Mouse (Mus musculus) G1E (cell line): ENCODE results near the gene Ube2h. TPM values are rescaled to one million over a fixed set of nuclear protein-coding genes. Genes with fewer than 3 reads are reported as not detected.

Experiments used
- ATAC-seq: 2 replicates; pipeline ENCODE4 v1.8.0; 2016; ENCODE audit warnings: mild to moderate bottlenecking; ENCODE audit not compliant: insufficient number of reproducible peaks, poor library complexity, low FRiP score, severe bottlenecking; ENCODE audit errors: extremely low read depth
- DNase-seq: peaks from one replicate; pipeline ENCODE4 v3.0.0; 2012; ENCODE audit warnings: low spot score
- H3K27me3 ChIP-seq: 2 replicates; pipeline ENCODE4 v1.6.1; 2012; ENCODE audit warnings: mild to moderate bottlenecking, low read length, inconsistent platforms; ENCODE audit not compliant: insufficient read depth
- H3K36me3 ChIP-seq: replicated peaks from 2 replicates; pipeline ENCODE3; 2012; ENCODE audit warnings: mild to moderate bottlenecking, inconsistent platforms
- H3K4me1 ChIP-seq: 2 replicates; pipeline ENCODE4 v1.6.1; 2012; ENCODE audit warnings: low read depth, low read length, inconsistent platforms, mixed read lengths; ENCODE audit not compliant: insufficient read depth
- H3K4me3 ChIP-seq: 2 replicates; pipeline ENCODE4 v1.5.1; 2012; ENCODE audit warnings: low read depth, mild to moderate bottlenecking, inconsistent platforms, low read length, moderate library complexity, mixed read lengths
- H3K9me3 ChIP-seq: replicated peaks from 2 replicates; pipeline ENCODE4 v1.6.1; 2012; ENCODE audit warnings: inconsistent platforms
- CTCF ChIP-seq: IDR thresholded peaks from 2 replicates; pipeline ENCODE4 v1.5.1; 2012; ENCODE audit warnings: low read depth, low read length, inconsistent platforms, mixed read lengths
- GATA1 ChIP-seq: IDR thresholded peaks from 2 replicates; pipeline ENCODE4 v1.6.1; 2012; ENCODE audit warnings: borderline replicate concordance, low read length, inconsistent platforms, mixed read lengths
- GATA2 ChIP-seq: IDR thresholded peaks from 2 replicates; pipeline ENCODE4 v1.6.1; 2012; ENCODE audit warnings: low read depth, low read length, inconsistent platforms, borderline replicate concordance
- POLR2AphosphoS5 ChIP-seq: IDR thresholded peaks from 2 replicates; pipeline ENCODE4 v1.6.1; 2012; ENCODE audit warnings: low read depth, low read length, inconsistent platforms; ENCODE audit not compliant: insufficient replicate concordance
- TAL1 ChIP-seq: conservative IDR thresholded peaks from 2 replicates; pipeline ENCODE4 v1.6.1; 2012; ENCODE audit warnings: low read depth, low read length, inconsistent platforms, mixed read lengths
- polyA plus RNA-seq: library from polyadenylated mRNA; stranded (reverse); fragments of >175 nt; gene quantifications from 2 replicates; pipeline ENCODE4 v1.2.3, GENCODE M21; 2012
- total RNA-seq, 2 experiments: library from RNA; stranded (forward) in 1 of 2; stranded (reverse) in 1 of 2; fragments of 200-1000 nt in 1 of 2; fragments of >200 nt in 1 of 2; fragmentation: Nextera tagmentation in 1 of 2; gene quantifications; 2 replicates each; pipeline ENCODE4 v1.2.3; 2014 to 2017

Ube2h gene
- total and polyA plus RNA-seq, 3 experiments, result 23.0 to 48.0 (median 38.7) TPM

- H3K4me3 ChIP-seq, result no peak overlapping the region
- H3K27me3 ChIP-seq, result peaks cover 100% of the 10 kb centered on the region
- no peak for TF ChIP-seq CTCF
- no peak for TF ChIP-seq POLR2AphosphoS5
- no peak for TF ChIP-seq GATA2
- no peak for TF ChIP-seq TAL1
- TF ChIP-seq GATA1, result no peak
- no peak for ATAC-seq
- H3K36me3 ChIP-seq, result no peaks in the 10 kb centered on the region
- peaks cover 8% of the 10 kb centered on the region; the same call in 1 of the 2 replicates for H3K9me3 ChIP-seq
- DNase-seq, result no peak
- peaks cover 46% of the 10 kb centered on the region for H3K4me1 ChIP-seq
Measured at GRCm38 (mm10) chr6:30172441-30172819, 131.9 kb downstream of the Ube2h start.

GRCm38 (mm10) chr6:30171967-30172366 lies 132.4 kb downstream of the Ube2h start:
- TF ChIP-seq CTCF, result no peak
- no peak for TF ChIP-seq POLR2AphosphoS5
- TF ChIP-seq TAL1, result no peak
- TF ChIP-seq GATA2, result no peak
- no peak for TF ChIP-seq GATA1
- no peaks in the 10 kb centered on the region for H3K36me3 ChIP-seq
- H3K4me1 ChIP-seq, result peaks cover 46% of the 10 kb centered on the region
- H3K4me3 ChIP-seq, result no peak overlapping the region
- peaks cover 8% of the 10 kb centered on the region; the same call in 1 of the 2 replicates for H3K9me3 ChIP-seq
- H3K27me3 ChIP-seq, result peaks cover 100% of the 10 kb centered on the region
- DNase-seq, result no peak
- ATAC-seq, result no peak

GRCm38 (mm10) chr6:30171226-30171625 lies 133.1 kb downstream of the Ube2h start:
- Histone ChIP-seq H3K27me3 (peaks cover 100% of the 10 kb centered on the region), H3K4me1 (peaks cover 42% of the 10 kb centered on the region), H3K9me3 (peaks cover 8% of the 10 kb centered on the region; the same call in 1 of the 2 replicates), H3K4me3 (no peak overlapping the region), H3K36me3 (no peaks in the 10 kb centered on the region)
- DNase-seq, result no peak
- no peak for TF ChIP-seq GATA1
- no peak for TF ChIP-seq POLR2AphosphoS5
- ATAC-seq, result no peak

GRCm38 (mm10) chr6:30169148-30169547 lies 135.2 kb downstream of the Ube2h start:
- DNase-seq, result no peak

DNA sequence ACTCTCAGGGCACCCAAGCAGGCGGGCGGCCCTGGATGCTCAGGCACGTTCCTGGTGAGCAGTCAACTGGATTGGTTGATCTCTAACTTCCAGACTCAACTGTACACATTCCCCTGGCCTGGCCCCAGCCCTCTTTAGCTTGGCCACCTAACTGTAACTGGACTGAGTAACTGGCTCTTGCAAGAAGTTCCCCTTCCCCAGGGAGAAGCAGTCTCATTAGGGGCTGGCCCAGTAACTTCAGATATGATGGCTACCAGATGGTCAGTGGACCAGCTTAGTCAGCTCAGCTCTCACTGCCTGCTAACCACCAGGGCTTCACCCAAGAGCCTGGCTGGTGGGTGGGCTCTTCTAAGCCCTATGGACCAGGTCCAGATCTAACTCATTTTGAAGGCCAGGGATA lies 136.1 kb downstream of the Ube2h start:
- H3K27me3 ChIP-seq, result peaks cover 80% of the 10 kb centered on the region
- ATAC-seq (no peak), DNase-seq (no peak)
- no peak overlapping the region for H3K4me3 ChIP-seq
- peaks cover 12% of the 10 kb centered on the region for H3K4me1 ChIP-seq
- TF ChIP-seq TAL1 (no peak), GATA2 (no peak), GATA1 (no peak), POLR2AphosphoS5 (no peak), CTCF (no peak)
- peaks cover 6% of the 10 kb centered on the region; the same call in 1 of the 2 replicates for H3K9me3 ChIP-seq
- H3K36me3 ChIP-seq, result no peaks in the 10 kb centered on the region

More at GRCm38 (mm10) chr6:30169148-30169547, 135.2 kb downstream of the Ube2h start:
- H3K4me3 ChIP-seq, result peak overlapping the region; percentile 18; the same call in 1 of the 2 replicates
- H3K36me3 ChIP-seq, result no peaks in the 10 kb centered on the region
- H3K9me3 ChIP-seq, result peaks cover 8% of the 10 kb centered on the region; the same call in 1 of the 2 replicates
- H3K27me3 ChIP-seq, result peaks cover 88% of the 10 kb centered on the region
- TF ChIP-seq TAL1, result no peak
- TF ChIP-seq GATA1, result no peak
- TF ChIP-seq CTCF, result no peak
- no peak for TF ChIP-seq GATA2
- no peak for TF ChIP-seq POLR2AphosphoS5
- H3K4me1 ChIP-seq, result peaks cover 21% of the 10 kb centered on the region
- no peak for ATAC-seq

DNA sequence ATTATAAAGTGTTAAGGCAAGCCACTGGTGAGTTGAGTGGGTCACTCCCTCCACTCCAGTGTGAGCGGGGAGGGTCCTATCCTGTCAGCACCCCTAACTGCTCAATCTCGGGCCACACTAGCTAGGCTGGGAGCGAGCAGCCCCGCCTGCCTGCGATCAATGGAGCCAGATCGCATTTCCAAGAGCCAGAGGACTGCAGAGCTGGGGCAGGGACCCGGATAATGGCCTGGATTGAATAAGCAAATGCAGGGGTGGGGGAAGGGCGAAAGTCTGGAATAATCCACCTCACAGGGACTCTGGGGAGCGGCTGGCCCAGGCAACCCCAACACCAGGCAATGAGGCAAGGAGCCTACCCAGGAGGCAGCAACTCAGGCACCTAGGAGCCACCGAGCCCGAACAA lies 137.1 kb downstream of the Ube2h start:
- no peak for TF ChIP-seq GATA1
- TF ChIP-seq GATA2, result no peak
- TF ChIP-seq TAL1, result no peak
- no peak for TF ChIP-seq POLR2AphosphoS5
- Histone ChIP-seq H3K36me3 (no peaks in the 10 kb centered on the region), H3K27me3 (peaks cover 73% of the 10 kb centered on the region), H3K4me1 (peaks cover 4% of the 10 kb centered on the region; the same call in 1 of the 2 replicates), H3K9me3 (no peaks in the 10 kb centered on the region), H3K4me3 (no peak overlapping the region)
- DNase-seq (no peak), ATAC-seq (no peak)

DNA sequence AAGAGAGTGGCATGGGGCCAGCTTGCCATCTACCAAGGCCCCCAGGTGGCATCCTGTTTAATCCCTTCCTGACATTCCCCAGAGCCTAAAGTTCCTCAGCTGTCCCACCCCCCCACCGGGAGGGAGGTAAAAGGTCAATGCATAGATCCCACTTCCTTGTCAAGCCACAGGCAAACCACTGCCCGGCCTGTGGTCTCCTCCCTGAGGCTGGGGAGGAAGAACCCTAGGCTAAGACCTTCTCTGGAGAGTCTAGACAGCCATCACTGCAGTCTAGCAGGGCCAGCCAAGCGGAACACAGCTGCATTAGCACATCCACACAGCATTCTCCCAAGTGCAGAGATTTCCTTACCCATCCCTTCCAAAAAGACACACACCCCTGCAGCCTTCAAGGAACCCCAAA lies 138.0 kb downstream of the Ube2h start:
- no peak for DNase-seq
- no peaks in the 10 kb centered on the region for H3K9me3 ChIP-seq
- no peak for ATAC-seq
- TF ChIP-seq GATA1 (no peak), POLR2AphosphoS5 (no peak), CTCF (no peak)
- H3K4me1 ChIP-seq, result peaks cover 3% of the 10 kb centered on the region; the same call in 1 of the 2 replicates
- peaks cover 72% of the 10 kb centered on the region for H3K27me3 ChIP-seq
- no peak overlapping the region for H3K4me3 ChIP-seq
- no peaks in the 10 kb centered on the region for H3K36me3 ChIP-seq
